Mouse (Mus musculus) embryo, embryonic 11.5 days (tissue): ENCODE data around the gene Parp4.

Experiments
- DNase-seq: peaks from one replicate; pipeline ENCODE4 v3.0.0-alpha.2; 2012; ENCODE audit warnings: low read depth, low spot score

Gene Parp4

DNA sequence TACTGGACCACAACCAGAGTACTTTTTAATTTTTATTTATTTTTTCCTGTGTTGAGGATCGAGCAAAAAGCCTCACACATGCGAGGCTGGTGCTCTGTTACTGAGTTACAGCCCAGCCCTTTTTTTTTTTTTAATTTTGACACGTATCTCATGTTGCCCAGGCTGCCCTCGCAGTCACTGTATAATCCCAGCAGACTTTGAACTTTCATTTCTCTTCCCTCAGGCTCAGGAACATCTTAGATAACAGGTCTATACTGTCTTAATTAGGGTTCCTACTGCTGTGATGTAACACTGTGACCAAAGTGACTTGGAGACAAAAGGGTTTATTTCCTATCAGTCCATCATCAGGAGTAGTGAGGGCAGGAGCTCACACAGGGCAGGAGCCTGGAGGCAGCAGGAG lies 29.7 kb downstream of the Parp4 start:
- no peak for DNase-seq

DNA sequence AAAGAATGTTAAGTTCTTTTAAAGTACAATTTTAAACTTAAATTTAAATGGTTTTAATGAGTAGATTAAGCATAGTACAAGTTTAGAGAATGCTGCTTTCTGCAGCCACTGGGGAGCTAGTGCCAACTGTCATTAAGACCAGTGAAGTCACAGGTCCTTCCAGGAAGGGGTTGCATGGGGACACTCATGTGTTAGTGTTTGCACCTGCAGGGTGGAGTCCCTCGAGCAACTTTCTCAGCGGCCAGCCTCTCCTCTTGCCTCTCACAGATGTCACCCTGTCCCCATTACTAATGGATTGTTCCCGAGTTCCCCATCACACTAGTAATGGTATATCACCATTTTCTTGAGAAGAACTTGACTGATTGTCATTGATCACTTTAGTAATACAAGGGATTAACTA lies 37.8 kb downstream of the Parp4 start:
- DNase-seq, result no peak

DNA sequence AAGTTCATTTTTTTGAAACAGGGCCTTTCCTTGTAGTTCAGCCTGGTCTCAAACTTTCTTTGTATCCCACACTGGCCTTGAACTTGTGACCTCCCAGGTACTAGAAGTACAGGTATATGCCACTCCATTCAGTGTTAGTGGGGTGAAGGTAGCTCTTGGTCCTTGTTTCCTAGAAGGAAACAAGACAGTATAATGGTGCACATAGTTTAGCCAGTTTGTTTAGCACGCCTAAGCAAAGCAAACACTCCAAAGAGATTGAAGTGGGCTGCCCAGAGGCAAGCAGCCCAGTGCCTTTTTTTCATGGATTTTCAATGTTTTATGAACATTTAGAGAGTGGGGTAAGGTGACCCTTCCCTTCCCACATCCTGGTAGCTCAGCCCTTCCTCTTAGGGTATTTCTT lies 42.1 kb downstream of the Parp4 start:
- DNase-seq, result no peak

DNA sequence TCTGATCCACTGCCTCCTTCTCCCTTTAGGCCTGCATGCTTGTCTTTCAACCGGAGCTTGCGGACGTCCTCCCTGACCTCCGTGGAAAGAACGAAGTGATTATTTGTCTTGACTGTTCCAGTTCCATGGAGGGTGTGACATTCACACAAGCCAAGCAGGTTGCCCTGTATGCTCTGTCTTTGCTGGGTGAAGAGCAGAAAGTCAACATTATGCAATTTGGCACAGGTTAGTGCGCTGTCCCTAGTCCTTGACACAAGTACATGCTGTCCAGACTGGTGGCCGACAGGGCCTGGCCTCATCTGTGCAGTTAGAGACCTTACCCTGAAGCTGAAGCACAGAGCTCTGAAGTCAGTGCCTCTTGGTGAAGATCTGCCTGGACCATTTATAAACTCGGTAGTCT lies 45.0 kb downstream of the Parp4 start:
- no peak for DNase-seq

DNA sequence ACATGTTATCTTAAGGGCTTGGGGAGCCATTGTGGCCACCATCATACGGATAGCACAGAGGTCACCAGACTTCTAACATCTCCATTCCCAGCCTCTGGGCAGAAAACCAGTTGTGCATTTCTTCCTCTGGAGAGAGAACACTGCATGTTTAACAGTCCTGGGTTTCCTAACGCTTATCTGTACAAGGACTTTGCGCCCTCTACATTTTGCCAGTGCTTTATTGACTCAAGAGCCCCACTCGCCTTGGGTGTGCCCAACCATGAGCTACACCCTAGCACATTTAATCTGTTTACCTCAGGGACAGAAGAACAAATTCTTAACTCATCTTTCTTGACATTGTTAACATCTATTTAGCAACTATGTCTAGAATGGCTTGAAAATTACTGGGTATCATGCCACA lies 50.8 kb downstream of the Parp4 start:
- no peak for DNase-seq

DNA sequence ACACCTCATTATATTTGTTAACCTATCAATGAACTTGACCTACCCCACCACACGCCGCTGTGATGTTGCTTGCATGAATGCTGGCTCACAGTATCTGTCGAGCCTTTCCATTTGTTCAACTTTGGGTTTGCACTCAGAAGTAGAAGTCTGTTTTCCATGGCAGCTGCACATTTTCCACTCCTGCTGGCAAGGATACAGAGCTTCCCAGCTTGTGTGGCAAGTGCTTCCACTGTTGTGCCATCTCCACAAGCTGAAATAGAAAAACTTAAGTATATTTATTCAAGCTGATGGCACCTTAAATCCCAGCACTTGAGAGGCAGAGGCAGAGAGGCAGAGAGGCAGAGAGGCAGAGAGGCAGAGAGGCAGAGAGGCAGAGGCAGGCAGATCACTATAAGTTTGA lies 52.9 kb downstream of the Parp4 start:
- no peak for DNase-seq

DNA sequence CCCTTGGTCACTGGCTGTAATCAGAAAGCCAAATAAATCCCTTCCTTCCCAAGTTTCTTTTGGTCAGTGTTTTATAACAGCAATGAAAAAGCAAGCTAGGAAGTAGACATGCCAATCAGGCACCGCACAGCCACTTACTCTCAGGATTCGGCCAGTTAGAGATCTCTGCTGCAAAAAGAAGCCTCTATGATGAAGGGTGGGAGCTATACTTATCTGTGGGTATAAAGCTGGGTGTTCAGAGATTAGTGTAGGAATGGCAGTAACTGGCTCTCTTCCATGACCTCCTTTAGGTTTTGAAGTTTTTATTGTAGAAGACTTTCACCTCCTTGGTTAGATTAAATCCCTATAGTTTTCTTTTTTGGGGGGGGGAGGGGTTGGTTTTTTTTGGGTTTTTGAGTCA lies 55.7 kb downstream of the Parp4 start:
- DNase-seq, result no peak

DNA sequence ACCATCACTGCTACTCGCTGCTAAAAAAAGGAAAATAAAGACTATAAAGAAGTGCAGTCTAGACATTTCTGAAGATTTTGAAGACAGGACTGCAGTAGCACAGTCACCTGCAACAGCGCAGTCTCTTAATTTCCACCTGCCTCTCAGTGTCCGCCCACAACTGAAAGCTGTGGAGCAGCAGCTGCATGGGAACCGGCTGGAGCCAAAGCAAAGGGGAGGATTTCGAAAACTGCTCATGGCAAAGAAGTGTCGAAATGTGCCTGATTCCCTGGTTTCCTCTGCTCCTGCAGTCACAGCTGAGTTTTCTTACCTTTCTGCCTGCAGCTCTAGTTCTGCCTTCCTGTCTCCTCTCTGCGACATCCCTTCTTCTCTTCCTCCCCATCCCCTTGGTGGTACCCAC lies 71.8 kb downstream of the Parp4 start:
- DNase-seq, result no peak

DNA sequence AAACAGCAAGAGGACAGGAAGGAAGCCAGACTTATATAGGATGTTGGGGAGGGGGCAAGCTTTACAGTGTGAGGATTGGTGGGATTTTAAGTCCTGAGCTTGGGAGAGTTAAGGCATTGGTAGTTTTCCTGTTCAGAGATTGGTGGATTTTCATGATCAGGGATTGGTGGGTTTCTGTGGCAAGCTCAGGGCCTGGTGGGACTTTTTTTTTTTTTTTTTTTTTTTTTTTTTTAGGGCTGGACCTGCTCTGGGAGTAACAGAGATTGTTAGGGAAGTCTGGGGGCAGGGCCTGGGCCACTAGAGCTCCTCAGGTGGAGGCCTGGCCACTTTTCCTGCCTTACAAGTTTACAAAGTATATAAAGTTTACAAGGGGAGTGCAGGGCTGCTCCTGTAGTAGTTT lies 74.0 kb downstream of the Parp4 start:
- no peak for DNase-seq

DNA sequence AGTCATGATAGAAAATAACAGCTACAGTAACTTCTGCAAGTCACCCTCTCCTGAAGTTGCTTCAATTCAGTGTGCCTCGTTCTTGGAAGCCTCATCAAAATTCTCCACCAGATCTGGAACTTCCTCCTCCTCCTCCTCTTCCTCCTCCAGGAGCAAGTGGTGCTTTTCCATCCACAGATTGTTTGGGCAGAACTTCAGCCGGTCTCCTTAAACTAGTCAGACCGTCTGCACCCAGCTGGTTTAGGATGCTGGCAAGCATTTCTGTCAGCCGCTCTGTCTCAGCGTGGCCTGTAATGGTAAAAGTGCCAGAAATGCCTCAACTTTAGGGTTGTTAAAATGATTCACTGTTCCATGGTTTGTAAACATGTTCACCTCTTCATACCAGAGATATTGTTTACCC lies 90.2 kb downstream of the Parp4 start:
- no peak for DNase-seq

DNA sequence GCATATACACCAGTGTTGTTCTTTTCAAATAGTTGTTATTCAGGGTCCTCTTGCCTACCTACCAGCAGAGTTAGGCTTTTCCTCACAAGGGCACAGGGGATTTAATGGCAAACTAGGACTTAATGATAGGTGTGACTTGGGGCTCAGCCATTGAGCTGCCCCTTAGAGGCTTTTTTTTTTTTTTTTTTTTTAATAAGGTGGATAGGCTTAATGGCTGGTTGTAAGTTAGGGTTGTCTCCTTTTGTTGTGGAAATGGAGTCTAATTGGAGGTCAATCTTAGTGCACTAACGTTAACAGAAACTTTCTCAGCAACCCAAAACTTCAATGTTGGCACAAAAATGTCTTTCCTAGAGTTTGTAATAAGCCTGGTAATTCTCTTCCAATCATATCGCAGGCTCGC lies 91.5 kb downstream of the Parp4 start:
- no peak for DNase-seq

DNA sequence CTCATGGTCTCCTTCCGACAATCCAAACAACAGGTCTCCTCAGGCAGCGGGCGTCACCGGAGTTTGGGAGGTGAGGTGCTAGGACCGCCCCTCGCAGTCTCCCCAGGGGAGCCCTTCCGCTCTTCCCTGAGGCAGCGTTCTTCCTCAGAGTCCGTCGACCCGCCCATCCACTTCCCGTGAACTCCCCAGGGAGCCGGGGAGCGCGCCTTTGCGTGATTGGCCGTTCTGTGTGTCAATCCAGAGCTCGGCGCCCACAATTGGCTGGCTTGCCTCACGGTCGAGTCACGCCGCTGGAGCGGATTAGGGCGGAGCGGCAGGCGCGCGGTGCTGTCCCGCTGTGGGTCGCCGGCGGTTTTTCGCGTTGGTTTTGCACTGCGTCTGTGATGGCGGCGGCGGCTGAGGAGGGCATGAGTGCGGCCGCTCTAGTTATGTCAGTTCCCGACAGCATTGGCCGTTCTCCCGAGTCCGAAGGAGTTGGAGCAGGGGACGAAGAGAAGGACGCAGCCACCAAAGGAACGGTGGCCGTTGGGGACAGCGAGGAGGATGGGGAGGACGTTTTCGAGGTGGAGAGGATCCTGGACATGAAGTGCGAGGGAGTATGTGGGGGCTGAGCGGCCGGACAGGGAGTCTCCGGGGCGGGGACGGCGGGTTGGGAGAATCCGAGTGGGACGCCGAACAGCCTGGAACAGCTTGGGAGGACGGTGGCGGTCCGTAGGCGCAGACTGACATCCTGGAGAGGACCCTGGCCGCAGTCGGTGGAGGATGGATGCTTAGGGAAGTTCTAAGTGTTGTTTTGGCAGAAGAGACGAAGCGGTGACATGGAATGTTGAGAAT lies 92.8 kb downstream of the Parp4 start, which contains the start of gene Mphosph8:
TSS of gene Mphosph8 (plus strand) at position 280 of the 834 bp plus-strand sequence.
- peak; percentile 100 for DNase-seq

DNA sequence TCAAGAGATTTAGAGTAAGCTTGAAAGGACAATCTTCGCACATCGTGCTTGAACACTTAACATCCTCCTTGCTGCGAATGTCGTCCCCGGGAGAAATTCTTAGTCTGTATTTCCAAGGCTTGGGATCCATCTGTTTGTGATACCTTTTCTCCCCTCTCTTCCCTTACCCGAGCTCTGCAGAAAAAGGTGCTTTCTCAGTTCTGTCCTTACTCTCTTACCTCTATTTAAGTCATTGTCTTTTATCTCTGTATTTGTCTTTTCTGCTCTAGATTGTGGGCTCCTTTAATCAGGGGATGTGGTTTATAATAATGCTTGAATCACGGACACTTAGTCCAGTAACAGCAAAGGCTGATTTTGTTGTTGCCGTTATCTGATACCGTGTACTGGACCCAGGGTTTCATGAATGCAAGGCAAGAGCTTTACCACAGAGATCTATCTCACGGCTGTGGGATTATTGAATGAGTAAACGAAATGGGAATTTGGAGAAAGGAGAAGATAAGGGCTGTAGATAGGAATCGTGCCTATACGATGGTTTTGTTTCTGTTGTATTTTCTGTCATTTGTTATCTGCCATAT lies 93.7 kb downstream of the Parp4 start:
- DNase-seq, result no peak

DNA sequence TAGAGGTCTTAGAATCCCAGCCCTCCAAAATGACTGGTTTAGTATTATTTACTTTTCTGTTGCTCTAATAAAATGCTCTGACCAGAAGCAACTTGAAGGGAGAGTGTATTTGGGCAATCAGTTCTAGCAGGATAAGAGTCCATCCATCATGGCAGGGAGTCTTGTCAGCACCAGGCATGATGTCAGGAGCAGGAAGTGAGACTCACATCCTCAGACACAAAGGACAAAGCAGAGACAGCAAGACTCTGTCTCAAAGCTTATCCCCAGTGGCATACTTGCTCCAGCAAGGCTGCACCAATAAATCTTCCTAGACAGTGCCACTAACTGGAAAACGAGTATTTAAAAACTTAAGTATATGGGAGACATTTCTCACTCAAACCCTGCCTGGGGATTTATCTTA lies 110.0 kb downstream of the Parp4 start:
- DNase-seq, result no peak

DNA sequence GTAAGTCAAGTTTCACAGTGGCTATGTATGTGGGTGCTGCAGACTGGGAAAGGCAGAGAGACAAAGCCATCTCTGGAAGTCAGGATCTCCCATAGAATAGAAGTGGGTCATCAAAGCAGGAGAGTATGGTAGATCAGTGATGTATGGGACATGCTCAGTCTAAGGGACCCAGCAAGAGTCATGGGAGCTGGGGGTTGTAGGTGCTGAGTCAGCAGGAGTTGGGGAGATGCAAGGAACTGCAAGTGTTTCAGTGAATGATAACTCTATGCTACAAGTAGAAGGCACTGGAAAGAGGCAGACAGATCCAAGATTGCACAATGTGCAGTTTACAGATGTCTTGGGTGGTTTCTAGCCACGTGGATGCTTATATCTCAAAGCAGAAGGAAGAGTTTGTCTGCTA lies 113.7 kb downstream of the Parp4 start:
- no peak for DNase-seq

DNA sequence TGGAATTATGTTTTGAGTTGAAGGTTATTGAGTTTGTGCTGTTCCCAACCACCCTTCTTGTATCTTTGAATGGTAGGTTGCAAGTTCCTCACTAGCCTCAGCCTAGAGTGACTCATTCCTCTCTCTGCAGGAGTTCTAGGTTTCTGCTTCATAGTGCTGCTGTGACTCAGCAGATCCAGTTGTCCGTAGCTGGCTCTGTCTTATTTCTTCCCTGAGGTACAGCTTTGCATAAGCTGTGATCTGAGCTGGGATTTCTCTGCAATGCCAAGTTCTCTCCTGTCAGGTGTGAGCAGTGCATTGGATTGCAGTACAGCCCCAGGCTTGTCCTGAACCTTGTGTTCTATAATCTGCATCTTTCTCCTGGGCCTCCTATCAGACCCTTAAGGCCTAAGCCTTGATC lies 114.3 kb downstream of the Parp4 start:
- DNase-seq, result no peak

DNA sequence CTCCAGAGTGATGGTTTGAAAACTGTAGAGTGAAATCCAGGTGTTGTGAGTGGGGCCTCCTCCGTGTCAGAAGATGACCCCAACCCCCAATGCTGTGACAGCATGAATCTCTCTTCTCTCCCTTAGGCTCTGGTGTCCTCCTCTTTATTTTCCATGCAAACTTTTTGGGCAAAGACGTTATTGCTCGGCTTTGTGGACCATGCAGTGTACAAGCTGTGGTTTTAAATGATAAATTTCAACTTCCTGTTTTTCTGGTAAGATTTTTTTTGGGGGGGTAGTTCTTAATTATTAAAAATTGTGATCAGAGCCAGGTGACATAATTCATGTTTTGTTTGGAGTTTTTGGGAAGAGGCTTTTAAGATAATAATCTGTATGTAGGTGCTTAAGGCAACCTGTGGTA lies 120.1 kb downstream of the Parp4 start:
- DNase-seq, result no peak

DNA sequence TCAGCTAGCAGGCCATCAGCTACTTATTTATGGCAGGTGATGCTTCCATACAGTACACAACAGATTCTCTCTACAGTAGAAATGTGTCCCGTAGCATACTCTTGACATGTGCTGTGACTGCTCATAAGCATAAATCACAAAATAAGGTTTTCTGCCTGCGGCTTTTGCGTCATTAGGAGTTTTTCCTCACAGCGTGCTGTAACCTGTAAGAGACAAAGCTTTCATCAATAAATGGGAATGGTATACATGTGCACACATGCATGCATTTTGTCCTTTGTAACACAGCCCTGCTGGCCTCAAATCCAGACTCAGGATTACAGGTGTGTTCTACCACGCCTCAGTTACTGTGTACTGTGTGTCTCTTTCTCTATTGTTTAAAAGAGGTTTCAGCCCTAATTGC lies 122.4 kb downstream of the Parp4 start:
- DNase-seq, result no peak

DNA sequence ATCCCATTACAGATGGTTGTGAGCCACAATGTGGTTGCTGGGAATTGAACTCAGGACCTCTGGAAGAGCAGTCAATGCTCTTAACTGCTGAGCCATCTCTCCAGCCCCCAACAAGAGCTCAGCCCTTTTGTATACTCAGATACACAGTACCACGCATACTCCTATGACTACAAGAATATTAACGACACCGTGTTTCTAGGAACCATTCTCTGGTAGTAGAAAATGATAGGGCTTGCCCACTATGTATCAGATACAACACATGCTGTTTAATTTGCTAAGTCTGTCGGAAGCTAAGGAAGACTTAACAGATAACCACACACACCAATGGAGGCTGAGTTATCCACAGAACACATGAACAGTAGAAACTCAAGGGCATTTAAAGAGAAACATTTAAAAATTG lies 127.2 kb downstream of the Parp4 start:
- DNase-seq, result no peak

DNA sequence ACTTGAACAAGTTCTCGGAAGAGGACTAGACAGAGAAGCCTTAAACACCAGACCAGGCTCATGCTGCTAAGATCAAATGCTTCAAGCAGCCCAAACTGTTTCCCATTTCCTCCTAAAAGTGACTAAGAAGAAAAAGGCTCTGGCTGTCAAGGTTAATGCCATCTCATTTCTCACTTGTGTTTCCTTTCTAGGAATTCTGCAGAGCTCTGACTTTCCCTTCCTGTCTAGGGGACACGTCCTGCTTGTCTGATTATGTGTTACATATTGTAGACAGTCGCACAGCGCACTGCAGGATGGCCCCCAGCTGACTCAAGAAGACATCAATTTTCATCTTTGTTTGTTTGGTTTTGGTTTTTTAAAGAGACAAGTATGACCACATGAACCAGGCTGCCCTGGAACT lies 130.3 kb downstream of the Parp4 start:
- no peak for DNase-seq
